Mouse (Mus musculus) CH12.LX (cell line): Measurements from ENCODE around the gene Exoc6b. TPM values are rescaled to one million over a fixed set of nuclear protein-coding genes. Genes with fewer than 3 reads are reported as not detected.

ENCODE experiments used
- DNase-seq: peaks from one replicate; pipeline ENCODE4 v3.0.0-alpha.2; 2013; ENCODE audit errors: extremely low read depth
- H3K27ac ChIP-seq: 2 replicates; pipeline ENCODE4 v1.5.1; 2012; ENCODE audit warnings: low read depth, mild to moderate bottlenecking, control low read depth, moderate library complexity; ENCODE audit not compliant: insufficient read depth
- H3K27me3 ChIP-seq: replicated peaks from 2 replicates; pipeline ENCODE3; 2012; ENCODE audit warnings: inconsistent platforms
- H3K36me3 ChIP-seq, 2 experiments: replicated peaks in 1 of 2; 2 replicates each; pipeline versions ENCODE3 to v1.6.1; 2012; ENCODE audit warnings: inconsistent platforms in 1 of 2, low read length in 1 of 2, mild to moderate bottlenecking in 1 of 2, mixed read lengths in 1 of 2, moderate library complexity in 1 of 2; ENCODE audit not compliant: control insufficient read depth in 1 of 2, insufficient read depth in 1 of 2
- H3K4me1 ChIP-seq, 2 experiments: 2 replicates each; pipeline ENCODE4 v1.6.1; 2012; ENCODE audit warnings: inconsistent platforms in 1 of 2, moderate library complexity in 1 of 2; ENCODE audit not compliant: insufficient read depth in 2 of 2, control insufficient read depth in 1 of 2
- H3K4me2 ChIP-seq: 2 replicates; pipeline ENCODE4 v1.6.1; 2012; ENCODE audit warnings: low read depth, mild to moderate bottlenecking, control low read depth; ENCODE audit not compliant: poor library complexity, insufficient read depth, severe bottlenecking
- H3K4me3 ChIP-seq, 3 experiments: fragments of 150-350 bp in 1 of 3; sonication (generic) in 1 of 3; replicated peaks in 1 of 3; 2 replicates each; pipeline versions ENCODE3 to v1.5.1; 2011 to 2012; ENCODE audit warnings: low read depth in 2 of 3, low read length in 2 of 3, mild to moderate bottlenecking in 2 of 3, moderate library complexity in 2 of 3, control low read depth in 1 of 3, improper control_type of control experiment in 1 of 3, inconsistent platforms in 1 of 3, mixed read lengths in 1 of 3; ENCODE audit not compliant: poor library complexity in 1 of 3
- H3K79me2 ChIP-seq: replicated peaks from 2 replicates; pipeline ENCODE4 v1.6.1; 2012; ENCODE audit warnings: mild to moderate bottlenecking, moderate library complexity; ENCODE audit not compliant: control insufficient read depth, poor library complexity, insufficient read depth, severe bottlenecking; ENCODE audit errors: extremely low read depth
- H3K9ac ChIP-seq: 2 replicates; pipeline ENCODE4 v1.6.1; 2012; ENCODE audit warnings: low read depth, mild to moderate bottlenecking, control low read depth, moderate library complexity; ENCODE audit not compliant: insufficient read depth
- H3K9me3 ChIP-seq: replicated peaks from 2 replicates; pipeline ENCODE3; 2012; ENCODE audit warnings: low read length, inconsistent platforms, mixed read lengths
- CHD2 ChIP-seq: IDR thresholded peaks from 2 replicates; pipeline ENCODE4 v1.6.1; 2011; ENCODE audit warnings: low read length, improper control_type of control experiment
- CTCF ChIP-seq, 2 experiments: IDR thresholded peaks in 1 of 2; conservative IDR thresholded peaks in 1 of 2; 2 replicates each; pipeline ENCODE4 v1.5.1; 2011 to 2012; ENCODE audit warnings: low read depth in 2 of 2, low read length in 2 of 2, improper control_type of control experiment in 1 of 2, inconsistent platforms in 1 of 2, mild to moderate bottlenecking in 1 of 2, moderate library complexity in 1 of 2
- ELF1 ChIP-seq: IDR thresholded peaks from 2 replicates; pipeline ENCODE4 v1.6.1; 2014; ENCODE audit warnings: low read depth, mild to moderate bottlenecking, inconsistent platforms, low read length, improper control_type of control experiment
- EP300 ChIP-seq: IDR thresholded peaks from 2 replicates; pipeline ENCODE4 v1.6.1; 2011; ENCODE audit warnings: low read length, improper control_type of control experiment
- GABPA ChIP-seq: IDR thresholded peaks from 2 replicates; pipeline ENCODE4 v1.6.1; 2012; ENCODE audit warnings: low read depth, low read length, improper control_type of control experiment, inconsistent platforms; ENCODE audit not compliant: insufficient replicate concordance
- HCFC1 ChIP-seq: IDR thresholded peaks from 2 replicates; pipeline ENCODE4 v1.6.1; 2012; ENCODE audit warnings: low read depth, mild to moderate bottlenecking, inconsistent platforms, low read length, improper control_type of control experiment
- IRF4 ChIP-seq: IDR thresholded peaks from 2 replicates; pipeline ENCODE4 v1.6.1; 2014; ENCODE audit warnings: low read depth, mild to moderate bottlenecking, inconsistent platforms, low read length, improper control_type of control experiment
- JUN ChIP-seq: IDR thresholded peaks from 2 replicates; pipeline ENCODE4 v1.6.1; 2011; ENCODE audit warnings: low read depth, mild to moderate bottlenecking, low read length, improper control_type of control experiment, moderate library complexity; ENCODE audit not compliant: insufficient read depth
- MAZ ChIP-seq: IDR thresholded peaks from 2 replicates; pipeline ENCODE4 v1.6.1; 2012; ENCODE audit warnings: low read depth, mild to moderate bottlenecking, inconsistent platforms, low read length, improper control_type of control experiment, moderate library complexity
- MXI1 ChIP-seq: IDR thresholded peaks from 2 replicates; pipeline ENCODE4 v1.6.1; 2011; ENCODE audit warnings: mild to moderate bottlenecking, low read depth, low read length, improper control_type of control experiment
- PAX5 ChIP-seq: IDR thresholded peaks from 2 replicates; pipeline ENCODE4 v1.6.1; 2012; ENCODE audit warnings: low read length, inconsistent platforms, mixed read lengths
- POLR2A ChIP-seq: IDR thresholded peaks from 2 replicates; pipeline ENCODE4 v1.6.1; 2011; ENCODE audit warnings: low read depth, mild to moderate bottlenecking, improper control_type of control experiment, low read length
- POLR2AphosphoS2 ChIP-seq: IDR thresholded peaks from 2 replicates; pipeline ENCODE4 v1.6.1; 2011; ENCODE audit warnings: low read depth, low read length, improper control_type of control experiment
- SIN3A ChIP-seq: IDR thresholded peaks from 2 replicates; pipeline ENCODE4 v1.6.1; 2012; ENCODE audit warnings: low read length, improper control_type of control experiment, inconsistent platforms
- SMC3 ChIP-seq: IDR thresholded peaks from 2 replicates; pipeline ENCODE4 v1.6.1; 2011; ENCODE audit warnings: low read depth, low read length, improper control_type of control experiment
- TCF12 ChIP-seq: IDR thresholded peaks from 2 replicates; pipeline ENCODE4 v1.6.1; 2014; ENCODE audit warnings: low read depth, mild to moderate bottlenecking, inconsistent platforms, low read length, improper control_type of control experiment
- UBTF ChIP-seq: IDR thresholded peaks from 2 replicates; pipeline ENCODE4 v1.6.1; 2012; ENCODE audit warnings: low read depth, mild to moderate bottlenecking, inconsistent platforms, low read length, improper control_type of control experiment, moderate library complexity
- USF1 ChIP-seq: IDR thresholded peaks from 2 replicates; pipeline ENCODE4 v1.6.1; 2014; ENCODE audit warnings: low read depth, mild to moderate bottlenecking, inconsistent platforms, low read length, improper control_type of control experiment
- dilution Hi-C: fragments of 300-500 bp; cut with MboI; formaldehyde crosslinking; loops from 2 replicates; pipeline ENCODE4 v1.14.3; 2020; ENCODE audit warnings: low sequenced_read_pairs; ENCODE audit not compliant: extremely low pct_unique_long_range_greater_than_20kb, extremely low pct_ligation_motif_present
- in situ Hi-C: fragments of 300-500 bp; cut with MboI; formaldehyde crosslinking; loops from 3 replicates; pipeline ENCODE4 v1.14.3; 2019; ENCODE audit warnings: low sequenced_read_pairs, low pct_ligation_motif_present, low pct_unique_long_range_greater_than_20kb, mixed read lengths
- polyA plus RNA-seq: library from polyadenylated mRNA; unstranded; fragments of >175 nt; gene quantifications from 2 replicates; pipeline ENCODE4 v1.2.1, GENCODE M21; 2012; ENCODE audit warnings: low read depth; ENCODE audit not compliant: insufficient read length
- total RNA-seq, 2 experiments: library from RNA; depleted of rRNA; stranded (reverse); fragments of 300-350 nt in 1 of 2; fragments of >200 nt in 1 of 2; gene quantifications; 2 replicates each; pipeline ENCODE4 v1.2.3; 2012 to 2014

Gene Exoc6b
- total and polyA plus RNA-seq, 3 experiments = 1.7 to 5.2 (median 3.5) TPM

- H3K27ac ChIP-seq = no peak overlapping the region
- H3K36me3 ChIP-seq = no peaks in the 10 kb centered on the region
- H3K27me3 ChIP-seq = no peaks in the 10 kb centered on the region
- no peak overlapping the region for H3K9ac ChIP-seq
- in situ Hi-C loops = no loop called here
- H3K9me3 ChIP-seq = no peaks in the 10 kb centered on the region
- DNase-seq = no peak
- dilution Hi-C loops = no loop called here
- H3K4me2 ChIP-seq = no peak overlapping the region
- H3K79me2 ChIP-seq = no peaks in the 10 kb centered on the region
- no peak for TF ChIP-seq HCFC1
- no peak for TF ChIP-seq SIN3A
- TF ChIP-seq MAZ = no peak
- TF ChIP-seq USF1 = no peak
- no peak for TF ChIP-seq EP300
- no peak for TF ChIP-seq MXI1
- TF ChIP-seq PAX5 = no peak
- TF ChIP-seq CTCF (conservative IDR thresholded peaks at IDR 0.05 in 1 of 2, IDR thresholded peaks at IDR 0.05 in 1 of 2; ENCODE audit: low read depth in 2 of 2, low read length in 2 of 2) = no peak
- TF ChIP-seq UBTF = no peak
- no peak for TF ChIP-seq ELF1
- TF ChIP-seq POLR2A = no peak
- no peak for TF ChIP-seq SMC3
- no peak for TF ChIP-seq GABPA
- TF ChIP-seq POLR2AphosphoS2 = no peak
- no peak for TF ChIP-seq TCF12
- H3K4me1 ChIP-seq = peaks cover 3 to 25% of the 10 kb centered on the region in 2 experiments; a peak in 3 of 4 replicates
- no peak overlapping the region for H3K4me3 ChIP-seq
These were observed 317.9 kb downstream of the Exoc6b start for GRCm38 (mm10) chr6:84751409-84751808.

GRCm38 (mm10) chr6:84746847-84747395, 322.4 kb downstream of the Exoc6b start:
- Histone ChIP-seq H3K4me3 (no peak overlapping the region), H3K36me3 (no peaks in the 10 kb centered on the region), H3K27ac (no peak overlapping the region), H3K4me1 (peaks cover 3 to 19% of the 10 kb centered on the region in 2 experiments; a peak in 3 of 4 replicates), H3K4me2 (no peak overlapping the region), H3K79me2 (no peaks in the 10 kb centered on the region), H3K27me3 (no peaks in the 10 kb centered on the region), H3K9me3 (no peaks in the 10 kb centered on the region), H3K9ac (no peak overlapping the region)
- dilution Hi-C loops (no loop called here), in situ Hi-C loops (no loop called here)
- DNase-seq = no peak
- TF ChIP-seq PAX5 = no peak
- no peak for TF ChIP-seq MAZ
- TF ChIP-seq JUN = no peak
- no peak for TF ChIP-seq POLR2A
- no peak for TF ChIP-seq ELF1
- no peak for TF ChIP-seq IRF4
- TF ChIP-seq CHD2 = no peak
